Mouse (Mus musculus): ENCODE data around the gene Sae1.

DNA sequence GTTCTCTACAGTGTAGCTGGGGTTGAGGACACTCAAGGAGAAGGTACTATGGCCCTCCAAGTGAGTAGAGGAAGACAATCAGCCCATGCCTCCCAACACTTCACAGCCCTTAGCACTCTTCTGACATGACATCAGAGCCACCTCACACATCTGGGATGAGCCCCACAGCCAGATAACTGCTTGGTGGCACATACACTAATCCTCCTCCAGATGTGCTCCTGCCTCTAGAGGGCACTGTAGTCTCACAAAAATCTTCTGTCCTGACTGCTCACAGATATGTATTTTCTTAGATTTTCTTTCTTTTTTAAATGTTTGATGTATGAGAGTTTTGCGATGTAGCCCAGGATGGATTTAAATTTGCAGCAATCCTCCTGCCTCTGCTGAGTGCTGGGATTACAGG is 11.1 kb downstream of the Sae1 start:
- TF ChIP-seq EP300 (IDR thresholded peaks at IDR 0.05; ENCODE audit: insufficient read depth, low read depth, low read length) (no peak), CTCF (IDR thresholded peaks at IDR 0.05) (peak; percentile 83)
